Mouse (Mus musculus) small intestine, adult 10 weeks (tissue): ENCODE data around the gene Pglyrp4. TPM values are rescaled to one million over a fixed set of nuclear protein-coding genes. Genes with fewer than 3 reads are reported as not detected.

Source experiments
- polyA plus RNA-seq: library from polyadenylated mRNA; stranded (reverse); fragments of 350-450 nt; fragmentation: Illumina TruSeq; extraction: RNeasy Lipid Tissue Mini Kit (QIAGEN cat#74804); gene quantifications from one replicate; pipeline ENCODE4 v1.2.3, GENCODE M21; 2014; ENCODE audit warnings: low replicate concordance

Gene Pglyrp4
- polyA plus RNA-seq = not detected

GRCm38 (mm10) chr3:90726606-90727005 lies at the start of gene Pglyrp4:
Gene Pglyrp4 (plus strand): TSS chr3:90726906.

GRCm38 (mm10) chr3:90695613-90696012 lies 31.1 kb upstream of the Pglyrp4 start, which contains the start of gene S100a9:
Gene S100a9 (minus strand): TSS chr3:90695721.

GRCm38 (mm10) chr3:90777776-90778175 lies 51.1 kb downstream of the Pglyrp4 start, which contains the start of gene Gm5849:
Gene Gm5849 (minus strand): TSS chr3:90777876.

Other genes with a start within 250 kb of the Pglyrp4 start
- 32.7 TPM for gene Snapin, start 235.9 kb upstream of the Pglyrp4 start, polyA plus RNA-seq
- gene Chtop, start 217.4 kb upstream of the Pglyrp4 start, polyA plus RNA-seq = 112 TPM
- gene S100a1, start 212.5 kb upstream of the Pglyrp4 start, polyA plus RNA-seq = 27.6 TPM
- 2.8 TPM for gene S100a13, start 212.5 kb upstream of the Pglyrp4 start, polyA plus RNA-seq
- not detected for gene S100a14, start 200.1 kb upstream of the Pglyrp4 start, polyA plus RNA-seq
- 9.7 TPM for gene S100a16, start 189.7 kb upstream of the Pglyrp4 start, polyA plus RNA-seq
- gene S100a3, start 166.3 kb upstream of the Pglyrp4 start, polyA plus RNA-seq = not detected
- not detected for gene S100a2, start 136.7 kb upstream of the Pglyrp4 start, polyA plus RNA-seq
- gene Gm42674, start 125.0 kb upstream of the Pglyrp4 start, polyA plus RNA-seq = not detected
- not detected for gene S100a4, start 123.1 kb upstream of the Pglyrp4 start, polyA plus RNA-seq
- gene S100a5, start 118.4 kb upstream of the Pglyrp4 start, polyA plus RNA-seq = not detected
- 8.6 TPM for gene S100a6, start 114.0 kb upstream of the Pglyrp4 start, polyA plus RNA-seq
- gene S100a7a, start 72.9 kb upstream of the Pglyrp4 start, polyA plus RNA-seq = not detected
- gene S100a8, start 57.9 kb upstream of the Pglyrp4 start, polyA plus RNA-seq = not detected
- not detected for gene S100a9, start 31.2 kb upstream of the Pglyrp4 start, polyA plus RNA-seq
- gene Gm5849, start 51.0 kb downstream of the Pglyrp4 start, polyA plus RNA-seq = not detected